Mouse (Mus musculus) urinary bladder, adult 2 months (tissue): ENCODE data around the gene Mrpl41. TPM values are rescaled to one million over a fixed set of nuclear protein-coding genes. Genes with fewer than 3 reads are reported as not detected.
A peak's percentile ranks its signal among the peaks of the same experiment; 100 is the strongest.

Experiments
- DNase-seq: peaks from one replicate; pipeline ENCODE4 v3.0.0; 2022; ENCODE audit warnings: low spot score
- polyA plus RNA-seq: library from polyadenylated mRNA; depleted of rRNA; stranded (reverse); fragments of >200 nt; gene quantifications from 2 replicates; pipeline ENCODE4 v1.2.3, GENCODE M21; 2012; rRNA removed

The Mrpl41 gene
- polyA plus RNA-seq, 1 experiment, result 66.0 TPM

DNA sequence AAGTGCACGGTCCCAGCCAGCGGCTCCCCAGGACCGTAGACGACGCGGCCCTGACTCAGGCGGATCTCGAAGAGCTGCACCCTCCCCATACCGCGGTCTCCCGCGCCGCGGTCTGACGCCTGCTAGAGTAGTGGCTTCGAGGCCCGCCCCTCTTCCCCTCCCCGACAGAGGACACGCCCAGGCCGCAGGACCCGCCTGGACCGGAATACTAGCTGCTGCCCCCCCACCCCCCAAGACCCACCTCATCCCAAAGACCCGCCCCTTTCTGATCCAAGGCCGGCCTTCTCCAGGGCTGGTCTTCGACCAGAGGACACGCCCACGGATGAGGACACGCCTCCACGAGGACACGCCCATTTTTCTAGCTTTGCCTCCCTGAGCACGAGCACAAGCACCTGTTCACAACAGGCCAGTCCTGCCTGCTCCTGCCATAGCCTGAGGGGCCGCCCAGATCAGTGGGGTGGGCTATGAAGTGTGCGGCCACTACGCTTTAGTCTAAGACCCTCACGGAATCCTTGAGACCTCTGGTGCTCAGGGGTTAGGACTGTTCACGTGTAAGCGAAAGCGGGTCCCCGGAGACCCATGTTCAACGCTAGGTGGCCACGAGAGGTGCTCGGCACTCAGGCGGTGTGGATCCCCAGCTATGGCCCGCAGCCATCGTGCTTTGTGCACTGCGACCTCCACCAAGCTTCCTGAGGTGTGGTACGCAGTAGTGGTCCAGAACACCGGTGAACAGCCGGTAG lies 39.7 kb downstream of the Mrpl41 start, which contains the start of gene Arrdc1:
Arrdc1 (minus strand) TSS at position 196 of the 740 bp plus-strand sequence.
- peak; percentile 82 for DNase-seq

- no peak for DNase-seq
Observed at GRCm38 (mm10) chr2:24934441-24934963, 40.4 kb downstream of the Mrpl41 start.

DNA sequence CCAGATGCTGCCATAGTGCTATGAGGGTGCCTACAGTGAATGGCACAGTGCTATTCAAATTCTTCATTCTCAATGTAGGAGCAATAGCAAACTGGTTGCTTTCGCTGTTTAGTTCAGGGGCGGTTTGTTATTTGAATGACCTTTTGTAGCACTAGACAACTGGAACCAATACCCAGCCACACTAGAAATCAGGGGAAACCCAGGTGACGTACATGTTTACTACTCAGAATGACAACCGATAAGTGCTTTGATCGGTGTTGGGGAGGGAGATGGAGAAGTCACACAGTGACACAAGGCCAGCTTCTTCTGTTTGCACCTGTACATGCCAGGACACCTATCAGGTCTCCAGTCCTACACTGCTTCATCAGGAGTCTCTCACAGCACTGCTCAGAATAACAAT lies 45.3 kb downstream of the Mrpl41 start:
- no peak for DNase-seq

DNA sequence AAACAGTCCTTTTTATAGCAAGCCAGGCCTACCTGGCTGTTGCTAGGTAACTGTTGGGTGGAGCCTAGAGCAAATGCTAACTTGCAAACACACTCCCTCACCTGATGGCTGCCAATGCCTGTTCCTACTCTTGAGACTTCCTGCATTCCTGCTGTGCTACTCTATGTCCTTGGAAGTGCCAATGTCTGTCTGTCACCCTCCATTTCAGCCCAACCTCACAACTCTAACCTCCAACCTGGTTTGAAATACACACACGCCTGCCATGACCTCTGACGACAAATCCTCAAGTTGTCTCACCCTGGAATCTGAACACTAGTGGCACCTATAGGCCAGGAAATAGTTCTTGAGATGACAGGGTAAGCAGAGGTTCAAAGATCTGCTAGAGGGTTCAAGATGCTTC lies 45.8 kb downstream of the Mrpl41 start:
- no peak for DNase-seq

GRCm38 (mm10) chr2:24927810-24928479 lies 47.0 kb downstream of the Mrpl41 start:
- peak; percentile 30 for DNase-seq

GRCm38 (mm10) chr2:24926965-24927358 lies 47.9 kb downstream of the Mrpl41 start:
- DNase-seq, result no peak

DNA sequence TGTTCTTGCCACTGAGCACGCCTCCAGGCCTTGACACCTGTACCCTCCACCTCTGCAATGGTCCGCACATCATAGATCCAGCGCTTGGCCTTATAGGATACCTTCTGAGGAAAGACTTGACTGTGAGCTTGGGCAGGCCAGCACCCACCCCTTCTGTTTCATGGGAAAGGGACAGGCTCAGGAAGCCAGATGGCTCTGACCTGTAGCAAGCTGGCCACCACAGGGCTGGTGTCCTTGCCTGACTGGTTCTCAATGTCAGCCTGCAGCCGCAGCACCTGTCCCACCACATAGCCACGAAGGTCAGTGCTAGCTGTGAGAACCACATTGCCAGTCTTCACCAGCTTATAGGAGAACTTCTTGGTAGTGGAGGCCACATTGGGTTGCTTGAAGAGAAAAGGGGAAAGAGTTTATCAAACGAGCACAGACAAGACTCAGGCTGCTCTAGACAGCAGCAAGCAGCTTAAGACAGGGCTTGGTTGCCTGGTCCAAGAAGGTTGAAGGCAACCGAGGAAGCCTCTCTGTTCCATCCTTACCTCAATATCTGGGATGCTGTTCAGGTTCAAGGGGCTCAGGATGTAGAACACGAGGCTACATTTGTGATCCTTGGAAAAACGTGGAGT lies 48.4 kb downstream of the Mrpl41 start:
- DNase-seq, result peak; percentile 22

DNA sequence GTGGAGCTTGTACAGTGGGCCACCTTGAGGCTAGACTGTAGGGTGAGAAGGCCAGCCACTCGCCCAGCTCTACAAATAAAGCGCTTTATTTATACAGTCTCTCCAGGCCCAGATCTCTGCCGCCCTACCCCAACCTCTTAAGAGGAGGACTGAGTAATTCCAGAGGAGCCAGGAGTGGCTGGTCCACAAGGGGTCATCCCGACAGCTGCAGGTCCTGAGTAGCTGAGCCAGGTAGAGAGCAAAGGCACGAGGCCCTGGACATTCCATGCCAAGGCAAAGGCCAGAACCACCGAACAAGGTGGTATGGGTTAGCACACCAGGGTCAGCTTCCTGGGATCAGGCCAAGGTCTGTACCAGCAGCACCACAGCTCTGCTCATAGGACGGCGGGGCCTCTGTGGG lies 49.6 kb downstream of the Mrpl41 start:
- no peak for DNase-seq

Other genes with a start within 250 kb of the Mrpl41 start
- gene Cacna1b, start 211.9 kb downstream of the Mrpl41 start, polyA plus RNA-seq, result 1.4 and 1.6 TPM in 2 replicates
- gene Ehmt1, start 55.5 kb downstream of the Mrpl41 start, polyA plus RNA-seq, result 47.7 and 52.6 TPM in 2 replicates
- 89.6 and 140 TPM in 2 replicates for gene Arrdc1, start 39.8 kb downstream of the Mrpl41 start, polyA plus RNA-seq
- 9.4 and 11.7 TPM in 2 replicates for gene Zmynd19, start 25.3 kb downstream of the Mrpl41 start, polyA plus RNA-seq
- gene Dph7, start 12.7 kb downstream of the Mrpl41 start, polyA plus RNA-seq, result 20.3 and 22.1 TPM in 2 replicates
- gene Pnpla7, start 935 bp upstream of the Mrpl41 start, polyA plus RNA-seq, result 17.2 and 24.1 TPM in 2 replicates
- gene Nsmf, start 79.3 kb upstream of the Mrpl41 start, polyA plus RNA-seq, result 87.4 and 114 TPM in 2 replicates
- gene Entpd8, start 105.2 kb upstream of the Mrpl41 start, polyA plus RNA-seq, result 0.03 and 0.07 TPM in 2 replicates
- 0.13 and 0.18 TPM in 2 replicates for gene Noxa1, start 120.1 kb upstream of the Mrpl41 start, polyA plus RNA-seq
- gene Nrarp, start 205.7 kb upstream of the Mrpl41 start, polyA plus RNA-seq, result 50.1 and 60.0 TPM in 2 replicates
- gene Tor4a, start 221.8 kb upstream of the Mrpl41 start, polyA plus RNA-seq, result 22.6 and 25.3 TPM in 2 replicates
- 55.4 and 60.6 TPM in 2 replicates for gene Nelfb, start 236.4 kb upstream of the Mrpl41 start, polyA plus RNA-seq
- gene Stpg3, start 239.5 kb upstream of the Mrpl41 start, polyA plus RNA-seq, result not detected in 2 replicates
- gene Fam166a, start 243.6 kb upstream of the Mrpl41 start, polyA plus RNA-seq, result 0.08 and 0.10 TPM in 2 replicates
- 510 and 610 TPM in 2 replicates for gene Tubb4b, start 249.6 kb upstream of the Mrpl41 start, polyA plus RNA-seq